Mouse (Mus musculus): ENCODE measurements at regions not wholly inside any gene's neighbourhood (a gene's known extent, or its start where the extent isn't known, plus 50 kb on each side); places are given as distances from the start of the nearest gene placed in this dataset.

- TF ChIP-seq CTCF (IDR thresholded peaks at IDR 0.05) (no peak), EP300 (IDR thresholded peaks at IDR 0.05) (no peak)
These were observed 73.4 kb downstream of the Btg1 start for GRCm38 (mm10) chr10:96689976-96690867.
